Mouse (Mus musculus) kidney, adult 2 months (tissue): ENCODE measurements around the gene H6pd. TPM values are rescaled to one million over a fixed set of nuclear protein-coding genes. Genes with fewer than 3 reads are reported as not detected.

Experiments used
- DNase-seq: peaks from one replicate; pipeline ENCODE4 v3.0.0; 2021
- H3K27ac ChIP-seq: fragments of 200-500 bp; 2 replicates; pipeline ENCODE4 v1.5.1; 2012; ENCODE audit warnings: low read depth, low read length, control low read depth, inconsistent platforms; ENCODE audit not compliant: insufficient read depth
- H3K27me3 ChIP-seq: fragments of 200-500 bp; replicated peaks from 2 replicates; pipeline ENCODE4 v1.6.1; 2012; ENCODE audit warnings: mild to moderate bottlenecking, moderate library complexity, low read length, inconsistent platforms; ENCODE audit not compliant: control insufficient read depth, insufficient read depth
- H3K36me3 ChIP-seq: fragments of 200-500 bp; 2 replicates; pipeline ENCODE4 v1.6.1; 2012; ENCODE audit warnings: mild to moderate bottlenecking, moderate library complexity, low read length, inconsistent platforms; ENCODE audit not compliant: control insufficient read depth, insufficient read depth
- H3K4me1 ChIP-seq: fragments of 200-500 bp; 2 replicates; pipeline ENCODE4 v1.6.1; 2011; ENCODE audit warnings: low read length; ENCODE audit not compliant: control insufficient read depth, insufficient read depth
- H3K4me3 ChIP-seq: fragments of 200-500 bp; 2 replicates; pipeline ENCODE4 v1.5.1; 2011; ENCODE audit warnings: mild to moderate bottlenecking, low read depth, low read length, control low read depth; ENCODE audit not compliant: insufficient read depth
- CTCF ChIP-seq: fragments of 200-500 bp; conservative IDR thresholded peaks from 2 replicates; pipeline ENCODE4 v1.5.1; 2011; ENCODE audit warnings: low read depth, mild to moderate bottlenecking, control low read depth, low read length, moderate library complexity, mixed read lengths; ENCODE audit not compliant: insufficient read depth, insufficient read length
- POLR2A ChIP-seq: fragments of 200-500 bp; IDR thresholded peaks from one replicate; pipeline ENCODE4 v1.6.1; 2011; ENCODE audit warnings: low read depth, low read length, control low read depth
- WGBS: fragments of 180-500 bp; shearing (Covaris S2); methylation state at CpG from one replicate; pipeline ENCODE4 v1.1.7; 2018; 5-methylcytosine and 5-hydroxymethylcytosine counted together
- polyA plus RNA-seq: library from polyadenylated mRNA; depleted of rRNA; stranded (reverse); fragments of >200 nt; gene quantifications from 2 replicates; pipeline ENCODE4 v1.2.3, GENCODE M21; 2012; rRNA removed

H6pd gene
- polyA plus RNA-seq, 1 experiment: 137 TPM

DNA sequence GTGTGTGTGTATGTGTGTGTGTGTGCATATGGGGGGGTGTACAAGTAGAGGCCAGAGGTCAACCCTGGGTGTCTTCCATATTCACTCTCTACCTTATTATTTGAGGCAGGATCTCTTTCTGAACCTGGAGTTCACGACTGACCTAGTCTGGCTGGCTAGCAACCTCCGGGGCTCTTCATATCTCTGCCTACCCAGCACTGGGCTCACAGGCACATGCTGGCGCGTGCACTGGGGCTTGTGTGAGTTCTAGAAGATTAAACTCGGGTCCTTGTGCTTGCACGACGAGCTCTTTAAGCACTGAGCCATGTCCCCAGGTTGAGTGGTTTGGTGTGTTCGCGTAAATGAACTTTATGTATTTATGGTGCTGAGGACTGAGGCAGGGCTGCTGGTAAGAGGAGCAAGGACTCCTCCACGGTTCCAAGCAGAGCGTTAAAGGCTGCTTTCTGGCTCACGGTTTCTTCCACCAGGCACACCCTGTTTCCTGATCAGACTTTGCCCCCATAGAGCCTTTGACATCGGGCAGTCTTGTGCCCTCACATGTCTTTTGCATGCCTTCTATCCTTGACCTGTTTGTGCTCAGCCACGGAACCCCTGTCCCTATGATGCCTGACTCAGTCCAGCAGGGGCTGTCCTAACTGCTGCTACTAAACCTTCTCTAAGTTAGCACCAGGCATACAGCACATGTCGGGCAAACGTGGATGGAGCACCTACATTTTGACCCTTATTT is 75.1 kb downstream of the H6pd start:
- no peaks in the 10 kb centered on the region for H3K36me3 ChIP-seq
- no peak overlapping the region for H3K27ac ChIP-seq
- no peak for DNase-seq
- H3K4me3 ChIP-seq: no peak overlapping the region
- H3K4me1 ChIP-seq: no peaks in the 10 kb centered on the region
- no peaks in the 10 kb centered on the region for H3K27me3 ChIP-seq
- WGBS: 65% methylated on average over 16 of the region's 16 CpGs
- TF ChIP-seq CTCF: no peak
- no peak for TF ChIP-seq POLR2A

GRCm38 (mm10) chr4:149933025-149933424 is 75.8 kb downstream of the H6pd start:
- Histone ChIP-seq H3K4me3 (no peak overlapping the region), H3K4me1 (no peaks in the 10 kb centered on the region), H3K27me3 (no peaks in the 10 kb centered on the region), H3K27ac (no peak overlapping the region), H3K36me3 (no peaks in the 10 kb centered on the region)
- 86% methylated on average over 7 of the region's 7 CpGs for WGBS
- DNase-seq: no peak
- TF ChIP-seq CTCF (no peak), POLR2A (no peak)

- Histone ChIP-seq H3K36me3 (no peaks in the 10 kb centered on the region), H3K27me3 (no peaks in the 10 kb centered on the region), H3K4me3 (no peak overlapping the region), H3K27ac (no peak overlapping the region), H3K4me1 (no peaks in the 10 kb centered on the region)
- 87% methylated on average over 9 of the region's 9 CpGs for WGBS
- TF ChIP-seq CTCF: no peak
- no peak for TF ChIP-seq POLR2A
- no peak for DNase-seq
Measured at GRCm38 (mm10) chr4:149932108-149932815, 76.6 kb downstream of the H6pd start.

DNA sequence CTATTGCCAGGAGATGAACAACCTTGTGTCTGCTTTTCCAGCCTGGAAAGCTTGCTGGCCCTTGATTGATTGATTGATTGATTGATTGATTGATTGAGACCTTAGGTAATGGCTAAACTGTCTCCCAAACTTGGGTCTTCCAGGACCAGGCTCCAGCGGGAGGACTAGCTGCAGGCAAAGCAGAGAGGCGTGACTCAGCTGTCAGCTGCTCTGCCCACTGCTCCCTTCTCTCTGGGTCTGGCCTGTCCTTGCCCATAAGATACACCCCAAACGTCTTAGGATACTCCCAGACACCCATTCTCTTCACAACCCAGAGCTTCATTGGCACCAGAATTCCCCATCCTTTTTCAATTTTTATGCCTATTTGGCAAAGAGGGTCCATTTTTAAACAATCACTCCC is 78.1 kb downstream of the H6pd start:
- no peaks in the 10 kb centered on the region for H3K27me3 ChIP-seq
- WGBS: 70% methylated on average over 3 of the region's 3 CpGs

More for the DNA sequence above, 78.1 kb downstream of the H6pd start:
- H3K27ac ChIP-seq: no peak overlapping the region
- H3K36me3 ChIP-seq: no peaks in the 10 kb centered on the region
- DNase-seq: no peak
- no peak overlapping the region for H3K4me3 ChIP-seq
- no peaks in the 10 kb centered on the region for H3K4me1 ChIP-seq
- TF ChIP-seq POLR2A (no peak), CTCF (no peak)

Other genes starting within 250 kb of the H6pd start
- 16.8 and 18.3 TPM in 2 replicates for gene Slc25a33, start 234.7 kb downstream of the H6pd start, polyA plus RNA-seq
- 6.5 and 6.7 TPM in 2 replicates for gene Spsb1, start 54.0 kb downstream of the H6pd start, polyA plus RNA-seq
- gene Gpr157, start 78.3 kb upstream of the H6pd start, polyA plus RNA-seq: 0.76 and 1.2 TPM in 2 replicates
- gene Slc2a5, start 110.3 kb upstream of the H6pd start, polyA plus RNA-seq: 181 and 266 TPM in 2 replicates
- gene Slc2a7, start 139.9 kb upstream of the H6pd start, polyA plus RNA-seq: 0.64 and 1.3 TPM in 2 replicates
- not detected in 2 replicates for gene Car6, start 192.3 kb upstream of the H6pd start, polyA plus RNA-seq
- gene Eno1, start 227.7 kb upstream of the H6pd start, polyA plus RNA-seq: 630 and 636 TPM in 2 replicates